Mouse (Mus musculus): ENCODE measurements around the gene Vmn1r172.
"Not testable (repeated sequence)": the region's sequence is repeated elsewhere in the genome, so short reads cannot be mapped to it uniquely, and the experiment has no call there.

The Vmn1r172 gene

GRCm38 (mm10) chr7:23658016-23658415, at the start of gene Vmn1r172:
Gene Vmn1r172, plus strand, starts transcription at chr7:23658316.
- DNase-seq (ENCODE audit: low spot score in 2 of 2) = no peak

- no peak for DNase-seq (ENCODE audit: low spot score in 2 of 2)
Observed at GRCm38 (mm10) chr7:23630422-23630821, 27.7 kb upstream of the Vmn1r172 start, which contains the start of gene Vmn1r171. Gene Vmn1r171, plus strand, starts transcription at chr7:23630722.

GRCm38 (mm10) chr7:23700403-23700802, 42.3 kb downstream of the Vmn1r172 start, which contains the start of gene Vmn1r173:
Gene Vmn1r173, plus strand, starts transcription at chr7:23700703.
- DNase-seq (ENCODE audit: low spot score in 2 of 2) = not testable (repeated sequence)
